ENCODE assay signal across 25 mouse cellular contexts in the genomic region with DNA sequence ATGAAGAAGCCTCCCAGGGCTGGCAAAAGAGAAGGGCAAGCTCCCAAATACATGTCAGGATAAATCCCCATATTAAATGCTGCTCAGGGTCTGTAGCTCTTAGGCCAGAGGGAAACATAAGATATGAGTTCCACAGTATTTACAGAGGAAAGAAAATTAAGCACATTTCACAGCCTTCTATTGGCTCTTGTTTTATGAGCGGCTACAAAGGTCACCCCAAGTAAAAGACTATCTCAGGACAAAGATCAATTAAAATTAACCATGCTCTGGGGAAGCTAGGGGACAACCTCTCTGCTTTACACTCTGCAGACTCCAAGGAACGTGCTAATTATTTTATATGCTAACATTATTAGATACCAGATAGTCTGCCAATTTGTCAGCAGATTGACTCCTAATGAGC. TPM values are rescaled to one million over a fixed set of nuclear protein-coding genes. Genes with fewer than 3 reads are reported as not detected.
A peak's percentile ranks its signal among the peaks of the same experiment; 100 is the strongest.
DNase-seq lines count a peak whose midpoint lies in the region; ATAC-seq and TF ChIP-seq lines count a peak whose summit lies in the region.
"Had no signal": no experiment of that assay in that cellular context is flagged by ENCODE, and none has a peak within 500 bp of the region (broad histone marks: within the 10 kb centered on the region; RNA-seq: fewer than 3 reads in every experiment).

No protein-coding gene starts in this region.

- no peak overlapping the region for H3K9ac ChIP-seq in intestine, embryonic 15.5 days
- H3K9ac ChIP-seq in intestine, postnatal 0 days (ENCODE audit: low read depth, low read length) = no peak overlapping the region
- H3K9ac ChIP-seq in intestine, embryonic 16.5 days (ENCODE audit: low read depth, low read length) = no peak overlapping the region

- no peaks in the 10 kb centered on the region; the same call in 1 of the 2 replicates for H3K4me1 ChIP-seq in intestine, embryonic 15.5 days (replicated peaks)
- H3K4me1 ChIP-seq in intestine, postnatal 0 days (replicated peaks; ENCODE audit: control insufficient read depth, insufficient read depth, low read length) = 0 out of 2 replicates have a peak, but pooled peaks cover 8% of the 10 kb centered on the region
- H3K4me1 ChIP-seq in intestine, embryonic 16.5 days (ENCODE audit: control insufficient read depth, insufficient read depth, low read length) = peaks cover 8% of the 10 kb centered on the region; the same call in 1 of the 2 replicates
- H3K4me1 ChIP-seq in limb, embryonic 10.5 days = peaks cover 7% of the 10 kb centered on the region

- H3K36me3 ChIP-seq in intestine, embryonic 15.5 days = no peaks in the 10 kb centered on the region
- no peaks in the 10 kb centered on the region for H3K36me3 ChIP-seq in intestine, postnatal 0 days (ENCODE audit: control insufficient read depth, insufficient read depth)
- H3K36me3 ChIP-seq in intestine, embryonic 16.5 days (ENCODE audit: control insufficient read depth, insufficient read depth, low read length) = no peaks in the 10 kb centered on the region
- H3K36me3 ChIP-seq in limb, embryonic 10.5 days = no peaks in the 10 kb centered on the region
- H3K36me3 ChIP-seq: G1E had no signal

- H3K27me3 ChIP-seq in intestine, embryonic 15.5 days (replicated peaks) = no peaks in the 10 kb centered on the region
- no peaks in the 10 kb centered on the region for H3K27me3 ChIP-seq in intestine, postnatal 0 days (replicated peaks; ENCODE audit: control insufficient read depth, insufficient read depth, low read length)
- H3K27me3 ChIP-seq in intestine, embryonic 16.5 days (replicated peaks; ENCODE audit: control insufficient read depth, insufficient read depth, low read length) = no peaks in the 10 kb centered on the region
- H3K27me3 ChIP-seq in limb, embryonic 10.5 days (ENCODE audit: low read depth, poor library complexity, severe bottlenecking) = no peaks in the 10 kb centered on the region
- H3K27me3 ChIP-seq: CH12.LX, Patski had no signal

- no peak overlapping the region for H3K4me3 ChIP-seq in intestine, embryonic 15.5 days (replicated peaks)
- no peak overlapping the region for H3K4me3 ChIP-seq in intestine, postnatal 0 days (ENCODE audit: low read depth, low read length)
- H3K4me3 ChIP-seq in intestine, embryonic 16.5 days (ENCODE audit: low read length) = no peak overlapping the region
- no peak overlapping the region for H3K4me3 ChIP-seq in layer of hippocampus, adult 2 months
- H3K4me3 ChIP-seq in limb, embryonic 10.5 days = no peak overlapping the region

- no peaks in the 10 kb centered on the region for H3K9me3 ChIP-seq in intestine, embryonic 15.5 days
- H3K9me3 ChIP-seq in intestine, postnatal 0 days (ENCODE audit: control insufficient read depth) = no peaks in the 10 kb centered on the region
- no peaks in the 10 kb centered on the region for H3K9me3 ChIP-seq in intestine, embryonic 16.5 days (ENCODE audit: control insufficient read depth, low read length)
- no peaks in the 10 kb centered on the region for H3K9me3 ChIP-seq in limb, embryonic 10.5 days (replicated peaks)
- H3K9me3 ChIP-seq: G1E had no signal

- no peak overlapping the region for H3K4me2 ChIP-seq in intestine, embryonic 15.5 days (replicated peaks)
- H3K4me2 ChIP-seq in intestine, postnatal 0 days (replicated peaks; ENCODE audit: low read depth) = no peak overlapping the region
- no peak overlapping the region for H3K4me2 ChIP-seq in intestine, embryonic 16.5 days (ENCODE audit: low read depth, low read length)

- TF ChIP-seq POLR2A in brain, embryonic 14.5 days (IDR thresholded peaks at IDR 0.05; ENCODE audit: borderline replicate concordance, extremely low read depth, insufficient read depth, insufficient read length, poor library complexity, severe bottlenecking) = no peak

- ATAC-seq in intestine, embryonic 15.5 days = peak; percentile 81
- no peak for ATAC-seq in intestine, postnatal 0 days
- ATAC-seq in intestine, embryonic 16.5 days = peak; percentile 80
- ATAC-seq: activated CD4-positive, CD25-positive, alpha-beta regulatory T cell, adult 4 months; CD4-positive, CD25-positive, alpha-beta regulatory T cell, adult 4 months; Patski had no signal

- no peak for TF ChIP-seq CTCF in intestine, postnatal 0 days (IDR thresholded peaks at IDR 0.05; ENCODE audit: low read depth)
- no peak for TF ChIP-seq CTCF in brain, embryonic 14.5 days (IDR thresholded peaks at IDR 0.05; ENCODE audit: borderline replicate concordance, extremely low read depth, insufficient read depth, insufficient read length)
- no peak for TF ChIP-seq CTCF in layer of hippocampus, adult 2 months (conservative IDR thresholded peaks at IDR 0.05)

- DNase-seq in Muller cell, postnatal 12 days (ENCODE audit: inconsistent ontology term) = peak; percentile 31
- DNase-seq in brain, embryonic 14.5 days (ENCODE audit: low read depth) = peak; percentile 35
- no peak for DNase-seq in layer of hippocampus, adult 2 months (ENCODE audit: low spot score in 2 of 2)
- DNase-seq in kidney, adult 8-10 months = no peak
- DNase-seq in limb, embryonic 10.5 days (ENCODE audit: low spot score) = no peak
- DNase-seq: adrenal gland, adult 2 months; adrenal gland, adult 8-10 months; adrenal gland, postnatal 10 days; adrenal gland, postnatal 14 days; adrenal gland, postnatal 25 days; adrenal gland, postnatal 36 days; B cell, adult 2 months; cerebellum, adult 11 months; cerebellum, adult 11-12 months; cerebellum, adult 18-20 months; cerebellum, adult 2 months had no signal

- no peak overlapping the region for H3K27ac ChIP-seq in intestine, embryonic 15.5 days
- no peak overlapping the region for H3K27ac ChIP-seq in intestine, postnatal 0 days (ENCODE audit: low read depth, low read length)
- H3K27ac ChIP-seq in intestine, embryonic 16.5 days (ENCODE audit: low read length) = no peak overlapping the region
- H3K27ac ChIP-seq in layer of hippocampus, adult 2 months = no peak overlapping the region
- H3K27ac ChIP-seq in limb, embryonic 10.5 days = no peak overlapping the region

- WGBS in intestine, embryonic 15.5 days = 63% methylated on average over 2 of the region's 2 CpGs
- 27% methylated on average over 2 of the region's 2 CpGs for WGBS in intestine, postnatal 0 days
- 54% methylated on average over 2 of the region's 2 CpGs for WGBS in intestine, embryonic 16.5 days
- WGBS in limb, embryonic 10.5 days = 77% methylated on average over 2 of the region's 2 CpGs

RNA-seq across cellular contexts. Expression of a gene that starts 9.4 kb away (rescaled TPM):
- 11.3 TPM in 2 replicates for polyA plus RNA-seq in intestine, embryonic 15.5 days (2015; fragmentation: Nextera tagmentation; extraction: Ambion mirVana)
- 3.6 and 3.7 TPM in 2 replicates for polyA plus RNA-seq in intestine, postnatal 0 days (2015; fragmentation: Nextera tagmentation; extraction: Ambion mirVana)
- polyA plus RNA-seq in brain, embryonic 14.5 days (2012; rRNA removed) = 10.0 and 15.6 TPM in 2 replicates
- 7.9 and 8.0 TPM in 2 replicates for polyA plus RNA-seq in intestine, embryonic 16.5 days (2015; fragmentation: Nextera tagmentation; extraction: Ambion mirVana)
- total RNA-seq in layer of hippocampus, adult 2 months (2021) = 1 to 10 TPM; 7.0 to 9.0 TPM
- 14.0 and 19.6 TPM in 2 replicates for polyA plus RNA-seq in limb, embryonic 10.5 days (2016; fragmentation: Nextera tagmentation; extraction: Ambion mirVana)
- total RNA-seq: CH12.LX, MEL had no signal
- polyA plus RNA-seq: G1E had no signal

Comparison
In these comparisons a context has a peak if more than half of its experiments do, and no peak if none do; other contexts are left out.
1. DNase-seq: peak in Muller cell, postnatal 12 days (single experiment) and brain, embryonic 14.5 days (single experiment); none in layer of hippocampus, adult 2 months (0 of 2), kidney, adult 8-10 months (0 of 2) and limb, embryonic 10.5 days (single experiment).